ENCODE assay signal across 9 mouse cellular contexts in the genomic region with DNA sequence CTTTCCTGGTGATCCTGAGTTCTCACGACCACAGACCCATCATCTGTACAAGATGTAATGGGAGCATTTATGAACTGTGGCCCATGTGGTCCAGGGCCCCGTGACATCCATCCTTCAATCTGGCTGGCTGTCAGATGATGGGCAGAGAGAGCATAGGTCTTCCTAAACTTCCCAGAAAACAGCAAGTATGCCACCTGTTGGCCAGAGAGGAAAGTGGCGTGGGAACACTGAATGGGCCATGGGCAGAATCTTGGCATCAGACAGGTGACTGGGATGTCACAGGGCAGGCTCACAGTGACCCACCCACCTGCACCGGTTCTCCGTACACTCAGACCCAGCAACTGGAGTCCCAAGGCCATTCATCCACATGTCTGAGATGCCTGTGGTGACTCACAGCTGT. TPM values are rescaled to one million over a fixed set of nuclear protein-coding genes. Genes with fewer than 3 reads are reported as not detected.
A peak's percentile ranks its signal among the peaks of the same experiment; 100 is the strongest.
DNase-seq lines count a peak whose midpoint lies in the region; ATAC-seq and TF ChIP-seq lines count a peak whose summit lies in the region.
"Had no signal": no experiment of that assay in that cellular context is flagged by ENCODE, and none has a peak within 500 bp of the region (broad histone marks: within the 10 kb centered on the region; RNA-seq: fewer than 3 reads in every experiment).

No protein-coding gene starts in this region.

- no peaks in the 10 kb centered on the region for H3K4me1 ChIP-seq in liver, adult 2 months (ENCODE audit: control insufficient read depth, insufficient read depth, low read length)
- peaks cover 1% of the 10 kb centered on the region; the same call in 1 of the 2 replicates for H3K4me1 ChIP-seq in cerebellum, adult 2 months (ENCODE audit: control insufficient read depth, insufficient read depth, low read length)
- H3K4me1 ChIP-seq in stomach, postnatal 0 days (replicated peaks; ENCODE audit: control insufficient read depth, insufficient read depth), result no peaks in the 10 kb centered on the region

- H3K4me2 ChIP-seq in stomach, postnatal 0 days (replicated peaks; ENCODE audit: low read depth), result no peak overlapping the region
- H3K4me2 ChIP-seq: limb, embryonic 15.5 days had no signal

- no peaks in the 10 kb centered on the region for H3K36me3 ChIP-seq in liver, adult 2 months (ENCODE audit: control insufficient read depth, insufficient read depth, low read length)
- no peaks in the 10 kb centered on the region for H3K36me3 ChIP-seq in stomach, postnatal 0 days (ENCODE audit: control insufficient read depth, insufficient read depth, low read length)
- H3K36me3 ChIP-seq: limb, embryonic 15.5 days had no signal

- ATAC-seq in stomach, postnatal 0 days (ENCODE audit: low FRiP score, low TSS enrichment), result no peak

- H3K9me3 ChIP-seq in stomach, postnatal 0 days (ENCODE audit: control insufficient read depth, low read length), result no peaks in the 10 kb centered on the region
- H3K9me3 ChIP-seq: limb, embryonic 15.5 days had no signal

- peaks cover 2% of the 10 kb centered on the region for H3K79me2 ChIP-seq in liver, adult 2 months (ENCODE audit: control insufficient read depth, insufficient read depth, low read length)

- WGBS in liver, adult 2 months, result 28% methylated on average over 5 of the region's 5 CpGs
- 25% methylated on average over 5 of the region's 5 CpGs for WGBS in cerebellum, adult 2 months
- WGBS in stomach, postnatal 0 days, result 26% methylated on average over 5 of the region's 5 CpGs

- peak; percentile 81 for TF ChIP-seq CTCF in liver, adult 2 months (IDR thresholded peaks at IDR 0.05; ENCODE audit: low read depth, low read length)
- peak; percentile 83 for TF ChIP-seq CTCF in cerebellum, adult 2 months (IDR thresholded peaks at IDR 0.05; ENCODE audit: borderline replicate concordance, insufficient read depth, low read depth, low read length)
- peak; percentile 81 for TF ChIP-seq CTCF in stomach, postnatal 0 days (IDR thresholded peaks at IDR 0.05; ENCODE audit: low read depth)

- TF ChIP-seq EP300 in stomach, postnatal 0 days (optimal IDR thresholded peaks at IDR 0.05), result no peak

- no peak overlapping the region for H3K4me3 ChIP-seq in liver, adult 2 months (ENCODE audit: insufficient read depth, low read depth, low read length)
- H3K4me3 ChIP-seq in cerebellum, adult 2 months (replicated peaks; ENCODE audit: insufficient read depth, low read depth, low read length), result no peak overlapping the region
- H3K4me3 ChIP-seq in stomach, postnatal 0 days (ENCODE audit: low read depth, low read length), result no peak overlapping the region
- H3K4me3 ChIP-seq: limb, embryonic 15.5 days had no signal

- no peak overlapping the region for H3K9ac ChIP-seq in liver, adult 2 months (ENCODE audit: low read depth, low read length)
- no peak overlapping the region for H3K9ac ChIP-seq in stomach, postnatal 0 days (ENCODE audit: low read length)
- H3K9ac ChIP-seq: limb, embryonic 15.5 days had no signal

- no peak overlapping the region for H3K27ac ChIP-seq in liver, adult 2 months (replicated peaks; ENCODE audit: insufficient read depth, low read depth, low read length)
- H3K27ac ChIP-seq in cerebellum, adult 2 months (ENCODE audit: insufficient read depth, low read length), result no peak overlapping the region
- H3K27ac ChIP-seq in stomach, postnatal 0 days (replicated peaks), result no peak overlapping the region
- H3K27ac ChIP-seq: limb, embryonic 15.5 days had no signal

- H3K27me3 ChIP-seq in liver, adult 2 months (ENCODE audit: control insufficient read depth, insufficient read depth, low read length), result no peaks in the 10 kb centered on the region
- no peaks in the 10 kb centered on the region for H3K27me3 ChIP-seq in cerebellum, adult 2 months (ENCODE audit: control insufficient read depth, insufficient read depth, low read length)
- no peaks in the 10 kb centered on the region for H3K27me3 ChIP-seq in stomach, postnatal 0 days (ENCODE audit: control insufficient read depth, insufficient read depth, low read length)
- H3K27me3 ChIP-seq: limb, embryonic 15.5 days had no signal

- peak; percentile 70 to 88 for DNase-seq in adrenal gland, adult (ENCODE audit: inconsistent age in 2 of 2, low spot score in 1 of 2)
- DNase-seq in adrenal gland, postnatal 4 days (ENCODE audit: low spot score in 2 of 2), result no peak
- peak; percentile 63 for DNase-seq in liver, adult 2 months (ENCODE audit: extremely low read depth, low read depth, low spot score)
- no peak for DNase-seq in liver
- peak; percentile 70 to 73 for DNase-seq in cerebellum, adult 2 months
- peak; percentile 76 to 78 for DNase-seq in kidney, postnatal 25 days
- DNase-seq in stomach, postnatal 0 days (ENCODE audit: low spot score), result no peak
- DNase-seq in urinary bladder, postnatal 25 days (ENCODE audit: low spot score), result no peak

- no peak for TF ChIP-seq POLR2A in liver, adult 2 months (IDR thresholded peaks at IDR 0.05; ENCODE audit: extremely low read depth, insufficient read depth, low read length)
- TF ChIP-seq POLR2A in cerebellum, adult 2 months (IDR thresholded peaks at IDR 0.05; ENCODE audit: borderline replicate concordance, insufficient read depth, low read length), result no peak

RNA-seq across cellular contexts. Expression of a gene that starts 4.4 kb away (rescaled TPM):
- 10 to 100 TPM; 19.2 to 20.5 TPM for total RNA-seq in adrenal gland, postnatal 4 days (2021)
- 4.0 and 5.2 TPM in 2 replicates for total RNA-seq in liver, adult 2 months (2014; rRNA removed)
- 7.0 and 9.9 TPM in 2 replicates for polyA plus RNA-seq in liver, adult 2 months (2012; rRNA removed)
- polyA plus RNA-seq in cerebellum, adult 2 months (2012; rRNA removed), result 12.3 and 12.5 TPM in 2 replicates
- polyA plus RNA-seq in stomach, postnatal 0 days (2015; fragmentation: Nextera tagmentation; extraction: Ambion mirVana), result 15.9 and 16.0 TPM in 2 replicates

RNA-seq across cellular contexts. Expression of a gene that starts 6.5 kb away (rescaled TPM):
- total RNA-seq in adrenal gland, postnatal 4 days (2021), result 100 to 1,000 TPM; 171 to 191 TPM
- total RNA-seq in liver, adult 2 months (2014; rRNA removed), result 206 and 247 TPM in 2 replicates
- 153 and 186 TPM in 2 replicates for polyA plus RNA-seq in liver, adult 2 months (2012; rRNA removed)
- polyA plus RNA-seq in cerebellum, adult 2 months (2012; rRNA removed), result 345 and 350 TPM in 2 replicates
- polyA plus RNA-seq in stomach, postnatal 0 days (2015; fragmentation: Nextera tagmentation; extraction: Ambion mirVana), result 351 and 372 TPM in 2 replicates

RNA-seq across cellular contexts. Expression of a gene that starts 23.5 kb away (rescaled TPM):
- total RNA-seq in adrenal gland, postnatal 4 days (2021), result 1 to 10 TPM; 4.1 to 7.1 TPM
- total RNA-seq in liver, adult 2 months (2014; rRNA removed), result 7.5 and 7.8 TPM in 2 replicates
- 1.5 and 2.0 TPM in 2 replicates for polyA plus RNA-seq in liver, adult 2 months (2012; rRNA removed)
- 3.0 and 4.4 TPM in 2 replicates for polyA plus RNA-seq in cerebellum, adult 2 months (2012; rRNA removed)
- 0.34 and 0.55 TPM in 2 replicates for polyA plus RNA-seq in stomach, postnatal 0 days (2015; fragmentation: Nextera tagmentation; extraction: Ambion mirVana)

RNA-seq across cellular contexts. Expression of a gene that starts 23.8 kb away (rescaled TPM):
- 10 to 100 TPM; 74.7 to 80.0 TPM for total RNA-seq in adrenal gland, postnatal 4 days (2021)
- 6.7 and 8.2 TPM in 2 replicates for total RNA-seq in liver, adult 2 months (2014; rRNA removed)
- 38.3 and 39.4 TPM in 2 replicates for polyA plus RNA-seq in liver, adult 2 months (2012; rRNA removed)
- 176 and 186 TPM in 2 replicates for polyA plus RNA-seq in cerebellum, adult 2 months (2012; rRNA removed)
- 87.0 and 87.5 TPM in 2 replicates for polyA plus RNA-seq in stomach, postnatal 0 days (2015; fragmentation: Nextera tagmentation; extraction: Ambion mirVana)

RNA-seq across cellular contexts. Expression of a gene that starts 30.4 kb away (rescaled TPM):
- 1 to 10 TPM; 4.6 to 5.3 TPM for total RNA-seq in adrenal gland, postnatal 4 days (2021)
- total RNA-seq in liver, adult 2 months (2014; rRNA removed), result not detected in 2 replicates
- polyA plus RNA-seq in liver, adult 2 months (2012; rRNA removed), result 0.06 and 0.07 TPM in 2 replicates
- 257 and 312 TPM in 2 replicates for polyA plus RNA-seq in cerebellum, adult 2 months (2012; rRNA removed)
- 0.29 and 0.52 TPM in 2 replicates for polyA plus RNA-seq in stomach, postnatal 0 days (2015; fragmentation: Nextera tagmentation; extraction: Ambion mirVana)

Comparison
In these comparisons a context has a peak if more than half of its experiments do, and no peak if none do; other contexts are left out.
1. DNase-seq: peak in adrenal gland, adult (2 of 2), liver, adult 2 months (single experiment), cerebellum, adult 2 months (2 of 2) and kidney, postnatal 25 days (2 of 2); none in adrenal gland, postnatal 4 days (0 of 2), liver (single experiment), stomach, postnatal 0 days (single experiment) and urinary bladder, postnatal 25 days (single experiment).
2. Peak in every context shown above with its lines, with median percentiles within 50 percentile points of each other: CTCF ChIP-seq.